Mouse (Mus musculus) left cerebral cortex, adult 8-10 months (tissue): ENCODE data around the gene Efcab11. TPM values are rescaled to one million over a fixed set of nuclear protein-coding genes. Genes with fewer than 3 reads are reported as not detected.

Source experiments
- DNase-seq, 2 experiments: peaks; one replicate each; pipeline ENCODE4 v3.0.0; 2022; ENCODE audit warnings: low spot score in 2 of 2
- total RNA-seq, 4 experiments: library from RNA; stranded (reverse); gene quantifications; 2 replicates each; pipeline ENCODE4 v1.2.4; 2022

Gene Efcab11
- total RNA-seq, 4 experiments from 2014 or later: 0.15 to 0.77 (median 0.62) TPM

DNA sequence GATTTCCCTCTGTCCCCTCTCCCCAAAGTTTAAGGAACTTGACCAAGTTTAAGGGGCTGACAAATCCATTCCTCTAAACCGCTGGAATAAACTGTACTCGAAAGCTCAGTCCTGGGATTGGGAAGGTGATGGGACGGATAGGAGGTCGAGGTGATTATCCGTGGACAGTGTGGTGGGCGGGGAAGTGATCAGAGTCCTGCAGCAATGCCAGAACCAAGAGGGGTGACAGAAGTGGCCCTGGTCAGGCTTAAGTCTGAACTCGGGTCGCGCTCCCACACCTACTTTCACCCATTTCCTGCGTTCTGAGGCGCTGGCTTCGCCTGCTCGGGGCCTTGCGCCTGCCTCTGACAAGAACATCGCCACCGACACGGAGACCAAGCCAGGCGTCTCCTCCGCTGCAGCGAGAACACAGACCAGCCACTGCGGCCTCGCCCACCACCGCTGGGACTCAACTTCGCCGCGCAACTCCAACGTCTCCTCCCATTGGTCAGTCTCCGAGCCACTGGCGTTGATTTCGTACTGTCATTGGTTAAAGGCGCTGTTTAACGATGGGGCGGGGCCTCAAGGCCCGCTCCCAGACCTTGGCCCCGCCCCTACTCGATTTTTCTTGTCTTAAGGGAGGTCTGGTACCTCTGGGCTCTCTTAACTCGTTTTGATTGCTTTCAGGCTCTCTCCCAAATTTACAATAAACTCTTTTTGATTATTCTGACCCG is 1.1 kb downstream of the Efcab11 start:
- peak; percentile 59 to 78 for DNase-seq

DNA sequence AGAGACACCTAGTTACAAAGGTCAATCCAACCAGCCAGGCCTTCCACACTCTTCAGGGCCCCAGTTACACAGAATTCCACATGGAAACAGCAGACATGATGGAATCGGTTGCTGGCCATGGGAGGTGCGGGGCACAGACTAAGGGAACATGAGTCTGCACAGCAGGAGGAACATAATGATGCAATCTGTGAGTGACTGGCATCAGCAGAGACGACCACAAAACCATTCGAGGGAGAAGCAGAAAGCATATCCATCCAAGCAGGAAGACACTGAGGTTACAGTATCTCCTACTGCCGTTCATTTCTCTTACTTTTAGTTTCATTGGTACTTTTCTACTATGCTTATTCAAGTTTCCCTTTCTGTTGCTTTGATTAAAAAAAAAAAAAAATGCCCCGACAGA is 9.6 kb downstream of the Efcab11 start:
- no peak for DNase-seq

DNA sequence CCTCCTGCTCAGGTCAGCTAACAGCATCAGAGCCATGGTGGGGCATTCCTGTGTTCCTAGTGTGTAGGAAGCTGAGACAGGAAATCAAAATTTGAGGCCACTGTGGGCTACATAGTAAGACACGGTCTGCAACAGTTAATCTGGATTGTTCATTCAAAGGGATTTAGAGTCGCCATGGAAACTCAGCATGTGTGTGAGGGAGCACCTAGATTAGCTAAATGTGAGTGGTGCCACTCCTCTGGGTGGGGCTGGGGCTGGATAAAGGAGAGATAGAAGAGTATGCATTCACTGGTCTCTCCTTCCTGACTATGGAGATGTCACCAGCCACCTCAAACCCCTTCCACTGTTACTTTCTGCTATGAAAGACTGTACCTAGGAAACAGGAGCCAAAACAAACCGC is 10.8 kb downstream of the Efcab11 start:
- no peak for DNase-seq

DNA sequence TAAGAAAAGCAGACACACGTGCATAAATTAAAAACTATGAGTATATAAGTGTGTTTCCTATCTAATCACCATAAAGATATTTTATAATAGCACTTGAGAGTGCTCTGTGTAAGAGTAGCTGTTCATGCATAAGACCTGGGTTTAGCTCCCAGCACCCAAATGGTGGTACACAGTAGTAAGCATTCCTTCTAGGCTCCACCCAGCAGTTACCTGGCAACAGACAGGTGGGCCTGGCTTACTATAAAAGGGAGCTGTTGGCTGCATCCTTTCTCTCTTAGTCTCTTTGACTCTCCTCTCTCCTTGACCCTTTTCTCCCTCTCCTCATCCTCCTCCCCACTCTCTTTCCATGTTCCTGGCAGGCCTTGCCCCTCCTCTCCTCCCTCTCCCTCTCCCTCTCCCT is 15.4 kb downstream of the Efcab11 start:
- no peak for DNase-seq

DNA sequence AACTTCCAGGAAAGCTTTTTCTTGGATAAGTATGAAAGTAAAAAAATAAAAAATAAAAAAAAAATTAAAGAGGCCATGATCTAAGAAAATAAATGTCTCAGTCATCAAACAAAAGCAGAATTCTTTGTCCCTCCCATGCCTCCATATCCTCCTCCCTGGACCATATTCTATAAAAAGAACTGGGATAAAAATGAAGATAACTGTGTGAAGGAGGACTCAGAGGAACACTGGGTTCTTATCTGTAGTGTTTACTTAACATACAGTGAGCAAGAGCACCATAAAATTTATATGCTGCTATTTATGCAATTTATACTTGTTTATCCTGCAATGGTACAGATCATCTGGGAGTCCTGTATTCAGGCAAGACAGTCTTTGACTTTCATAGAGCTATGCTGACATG is 19.6 kb downstream of the Efcab11 start:
- no peak for DNase-seq

DNA sequence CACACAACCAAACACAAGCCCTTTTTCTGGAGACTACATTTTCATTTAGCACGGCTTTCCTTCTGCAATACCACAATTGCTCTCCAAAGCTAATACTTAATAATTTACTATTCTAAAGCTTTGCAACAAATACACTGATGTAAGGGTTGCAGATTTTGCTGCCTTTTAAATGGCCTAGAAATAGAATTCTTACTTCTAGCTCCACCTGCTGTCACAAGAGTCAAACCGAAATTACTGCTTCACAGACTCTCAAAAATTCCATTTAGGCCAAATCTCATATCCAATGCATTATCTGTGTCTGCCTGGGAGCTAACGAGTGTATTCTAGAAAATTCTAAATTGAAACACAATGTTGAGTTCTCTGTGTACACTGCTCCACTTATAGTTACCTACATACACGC is 23.3 kb downstream of the Efcab11 start:
- no peak for DNase-seq

DNA sequence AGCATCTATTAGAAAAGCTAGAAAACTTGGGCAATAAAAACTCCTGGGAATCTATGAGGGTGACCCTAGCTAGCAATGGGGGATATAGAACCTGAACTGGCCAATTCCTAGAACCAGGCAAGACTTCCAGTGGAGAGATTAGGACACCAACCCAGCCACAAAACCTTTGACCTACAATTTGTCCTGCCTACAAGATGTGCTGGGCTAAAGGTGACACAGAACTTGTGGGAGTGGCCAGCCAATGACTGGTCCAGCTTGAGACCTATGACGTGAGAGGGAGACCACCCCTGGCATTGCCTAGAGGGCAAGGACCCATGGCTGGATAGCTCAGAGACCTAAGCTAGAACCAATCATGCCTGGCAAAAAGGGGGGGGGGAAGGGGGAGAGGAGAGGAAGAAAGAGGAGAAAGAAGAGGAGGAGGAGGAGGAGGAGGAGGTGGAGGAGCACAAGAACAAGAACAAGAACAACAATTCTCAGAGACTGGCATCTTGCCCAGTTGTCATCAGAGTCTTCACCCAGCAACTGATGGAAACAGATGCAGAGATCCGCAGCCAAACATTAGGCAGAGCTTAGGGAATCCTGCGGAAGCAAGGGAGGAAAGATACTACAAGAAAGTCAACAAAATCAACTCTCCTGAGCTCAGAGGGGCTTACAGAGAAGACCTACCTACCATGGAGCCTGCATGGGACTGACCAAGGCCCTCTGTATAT is 24.7 kb downstream of the Efcab11 start:
- DNase-seq: no peak

DNA sequence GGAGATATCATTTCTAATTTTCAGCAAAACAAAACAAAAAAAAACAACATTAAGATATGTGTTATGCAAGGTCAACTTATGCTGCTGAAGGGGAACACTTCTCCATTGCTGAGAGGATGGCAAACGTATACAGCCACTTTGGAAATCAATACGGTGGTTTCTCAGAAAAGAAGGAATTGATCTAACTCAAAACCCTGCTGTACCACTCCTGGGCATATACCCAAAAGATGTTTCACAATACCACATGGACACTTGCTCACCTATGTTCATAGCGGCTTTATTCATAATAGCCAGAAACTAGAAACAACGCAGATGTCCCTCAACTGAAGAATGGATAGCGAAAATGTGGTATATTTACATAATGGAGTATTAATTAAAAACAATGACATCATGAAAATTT is 25.6 kb downstream of the Efcab11 start:
- no peak for DNase-seq

DNA sequence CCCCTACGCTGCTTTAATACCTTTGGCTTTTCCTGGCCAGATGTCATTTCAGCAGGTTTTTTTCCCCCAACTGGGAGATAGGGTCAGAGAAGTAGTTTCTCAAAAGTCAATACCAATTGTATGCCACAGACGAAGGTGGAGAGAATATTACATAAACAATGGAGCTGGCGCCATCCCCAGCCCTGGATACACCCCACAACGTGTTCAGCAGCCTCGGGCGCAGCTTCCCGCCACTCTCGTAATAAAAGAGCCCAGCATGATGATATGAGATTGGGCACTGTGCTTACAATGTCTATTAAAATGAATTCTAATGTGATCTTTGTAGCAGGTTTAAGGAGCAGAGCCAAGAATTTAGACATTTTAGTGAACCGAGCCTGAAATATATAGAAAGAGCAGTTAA is 28.2 kb downstream of the Efcab11 start:
- DNase-seq: no peak

DNA sequence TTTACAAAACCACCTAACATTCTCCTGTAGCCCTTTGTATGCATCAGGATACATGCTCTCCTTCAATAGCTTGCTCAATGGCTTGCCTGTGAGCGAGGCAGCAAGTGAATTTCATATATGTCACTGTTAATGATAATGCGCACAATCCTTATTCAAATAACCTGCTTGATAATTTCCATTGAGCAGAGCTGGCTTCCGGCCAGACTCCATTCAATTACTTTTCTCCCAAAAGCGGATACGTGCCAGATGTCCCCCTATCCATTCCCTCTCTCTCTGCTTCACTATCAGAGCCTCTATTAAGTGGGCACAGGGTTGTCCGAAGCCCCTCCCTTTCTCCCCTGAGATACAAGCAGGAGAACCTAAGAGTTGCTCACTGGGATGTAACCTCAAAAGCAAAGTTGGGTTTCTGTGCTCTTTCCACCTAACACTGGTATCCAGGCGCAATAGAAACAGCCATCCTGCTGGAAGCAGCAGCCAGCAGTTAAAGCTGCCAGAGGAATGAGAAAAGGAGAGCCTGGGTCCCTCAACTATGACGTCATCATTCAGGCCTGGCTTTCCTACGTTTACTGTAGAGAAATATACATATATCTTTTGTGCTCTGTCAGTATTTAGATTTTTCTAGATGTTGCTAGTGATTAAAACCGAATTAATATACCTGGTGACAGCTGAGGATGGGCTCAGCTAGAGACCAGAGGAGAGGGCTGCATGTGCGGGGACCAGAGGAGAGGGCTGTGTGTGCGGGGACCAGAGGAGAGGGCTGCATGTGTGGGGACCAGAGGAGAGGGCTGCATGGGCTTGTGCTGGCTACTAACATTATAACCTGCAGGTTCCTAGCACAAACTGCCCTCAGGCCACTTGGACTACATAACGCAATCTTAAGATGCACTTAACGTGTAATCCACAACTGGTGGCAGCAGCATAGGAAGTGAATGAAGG is 30.6 kb downstream of the Efcab11 start:
- DNase-seq: no peak

DNA sequence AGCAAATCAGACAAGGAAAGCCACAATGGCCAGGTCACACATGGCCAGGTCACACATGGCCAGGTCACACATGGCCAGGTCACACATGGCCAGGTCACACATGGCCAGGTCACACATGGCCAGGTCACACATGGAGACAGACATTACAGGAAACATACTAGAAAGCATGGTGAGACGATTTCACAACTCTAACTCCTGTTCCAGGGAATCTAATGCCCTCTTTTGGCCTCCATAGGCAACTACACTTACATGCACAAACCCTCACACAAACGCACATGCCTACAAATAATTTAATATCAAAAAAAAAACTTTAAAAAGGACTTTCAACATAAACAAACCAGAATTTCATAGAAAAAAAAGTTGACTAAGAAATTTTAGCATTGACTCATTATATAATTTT is 34.2 kb downstream of the Efcab11 start:
- no peak for DNase-seq

DNA sequence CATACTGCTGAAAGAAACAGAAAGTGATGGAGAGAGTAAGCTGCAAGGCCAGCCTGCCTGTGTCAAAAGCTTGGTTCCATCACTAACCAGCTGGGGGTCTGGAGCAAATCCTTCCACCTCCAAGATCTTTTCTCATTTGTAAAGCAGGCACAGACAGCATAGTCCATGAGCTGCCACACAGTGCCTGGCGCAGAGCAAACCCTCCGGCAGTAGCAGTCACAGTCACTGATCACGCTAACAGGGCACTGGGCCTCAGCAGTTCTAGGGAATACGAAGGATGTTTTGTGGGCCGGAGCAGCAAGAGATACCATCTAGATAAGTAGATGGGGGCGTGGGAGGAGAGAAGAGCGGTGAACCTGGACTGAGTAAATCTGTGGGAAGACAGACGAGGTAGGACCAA is 39.3 kb downstream of the Efcab11 start:
- no peak for DNase-seq

DNA sequence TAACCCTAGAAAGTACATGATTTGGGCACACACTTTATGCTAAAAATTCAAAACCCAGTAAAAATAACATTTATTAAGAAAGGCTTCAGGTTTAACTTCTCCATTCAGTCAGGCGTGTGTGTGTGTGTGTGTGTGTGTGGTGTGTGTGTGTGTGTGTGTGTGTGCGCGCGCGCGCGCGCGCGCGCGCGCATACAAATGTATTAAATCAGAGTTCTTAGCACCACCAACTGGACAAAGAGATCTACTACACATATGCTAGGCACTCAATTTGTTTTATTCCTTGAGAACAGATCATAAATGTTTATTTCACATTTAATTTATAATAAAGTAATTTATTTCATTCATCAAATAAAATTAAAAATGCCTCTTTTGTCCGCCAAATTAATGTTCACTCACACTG is 45.5 kb downstream of the Efcab11 start:
- no peak for DNase-seq

DNA sequence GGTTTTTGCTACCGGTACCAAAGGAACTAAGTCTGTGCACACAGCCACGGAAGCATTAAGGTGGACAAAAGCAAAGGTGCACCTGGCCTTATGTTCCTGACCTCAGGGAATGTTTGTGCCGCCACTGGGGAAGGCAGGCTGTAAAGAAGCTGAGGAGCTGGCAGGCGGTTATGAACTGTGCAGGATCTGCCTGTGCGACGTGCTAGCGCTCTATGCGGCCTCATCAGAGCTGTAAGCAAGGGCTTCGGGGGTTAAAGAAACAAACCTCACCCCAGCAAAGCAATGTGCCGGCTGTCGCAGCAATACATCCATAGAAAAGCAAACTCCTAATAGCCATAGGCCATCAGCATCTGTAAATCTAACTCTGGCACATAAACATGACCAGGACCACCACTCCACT is 46.1 kb downstream of the Efcab11 start:
- no peak for DNase-seq

DNA sequence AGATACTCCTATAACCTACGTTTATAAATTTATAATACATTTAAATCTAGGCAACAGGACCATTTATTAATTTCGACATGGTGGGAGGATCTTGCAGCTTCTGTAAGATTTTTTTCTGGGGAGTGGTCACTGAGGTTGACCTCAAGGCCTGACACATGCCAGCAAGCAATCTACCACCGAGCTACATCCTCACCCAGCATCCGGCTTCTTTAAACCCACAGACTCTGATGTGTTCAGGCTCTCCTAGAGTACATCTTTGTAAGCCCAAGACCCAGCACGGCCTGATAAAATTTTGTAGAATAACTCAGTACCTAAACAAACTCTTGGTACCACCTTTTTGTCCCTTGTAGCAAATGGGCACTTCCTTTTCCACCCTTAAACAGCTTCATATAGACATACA is 46.7 kb downstream of the Efcab11 start:
- no peak for DNase-seq

DNA sequence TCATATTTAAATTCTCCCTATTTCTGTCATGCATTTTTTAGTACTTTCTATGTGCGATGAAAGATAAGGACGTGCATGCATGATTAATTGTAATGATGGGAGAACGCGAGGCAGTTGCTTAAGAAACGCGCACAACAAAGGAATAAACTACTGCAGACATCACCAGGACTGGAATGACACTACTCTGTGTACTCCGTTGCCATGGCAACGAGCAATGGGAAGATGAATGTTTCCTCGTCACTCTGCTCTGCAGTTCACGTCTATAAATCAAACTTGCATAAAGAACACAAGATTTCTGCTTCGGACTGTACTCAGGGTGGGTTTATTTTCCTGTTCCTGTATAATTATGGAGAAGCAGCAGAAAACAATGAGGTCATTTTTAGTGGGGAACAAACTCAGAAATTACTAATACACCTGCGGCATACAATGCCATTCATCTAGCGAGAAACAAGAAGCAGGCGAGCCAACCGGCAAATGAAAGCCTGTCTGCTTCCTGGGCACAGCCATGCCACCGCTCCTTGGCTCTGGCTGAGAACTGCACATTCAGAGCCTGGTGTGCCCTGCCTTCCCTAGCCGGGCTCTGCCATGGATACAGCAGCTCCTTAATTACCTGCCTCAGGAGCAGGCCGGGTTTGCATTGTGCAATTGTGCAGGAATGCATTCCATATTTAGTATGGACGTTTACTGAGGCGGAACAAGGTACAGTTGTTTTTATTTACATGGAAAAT is 47.7 kb downstream of the Efcab11 start:
- peak in 1 of 2 experiments; percentile 31 for DNase-seq

DNA sequence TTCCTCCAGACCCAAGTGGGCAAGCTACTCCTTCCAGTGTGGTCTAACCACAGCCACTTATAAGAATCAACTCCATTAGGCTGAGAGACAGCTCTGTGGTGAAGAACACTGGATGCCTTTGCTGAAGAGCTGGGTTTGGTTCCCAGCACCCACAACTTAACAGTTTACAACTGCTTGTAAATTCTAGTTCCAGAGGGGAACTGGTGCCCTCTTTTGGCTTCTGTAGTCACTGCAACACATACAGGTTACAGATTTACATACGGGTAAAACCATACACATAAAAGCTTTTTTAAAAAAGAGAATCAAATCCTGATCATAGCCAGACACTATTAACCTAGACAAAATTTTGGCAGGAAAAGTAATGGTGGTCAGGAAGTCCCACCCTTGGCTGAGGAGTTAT is 50.8 kb downstream of the Efcab11 start:
- no peak for DNase-seq

DNA sequence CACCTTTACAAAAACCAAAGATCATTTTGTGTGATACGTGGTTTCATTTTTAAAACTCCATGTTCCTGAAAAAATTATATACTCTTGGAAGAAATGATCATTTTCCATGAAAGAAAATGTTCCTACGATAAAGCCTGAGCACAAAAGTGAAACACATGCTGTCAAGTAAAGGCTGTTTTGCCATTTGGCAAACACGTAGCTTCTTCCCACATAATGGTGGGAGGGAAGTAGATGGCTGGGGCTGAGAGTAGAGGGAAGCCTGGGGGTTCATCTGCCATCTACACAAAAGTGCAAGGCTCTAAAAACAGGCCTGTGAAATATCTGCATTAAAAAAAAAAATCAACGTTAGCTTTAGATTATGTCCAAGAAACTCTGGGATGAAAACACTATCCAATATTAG is 61.6 kb downstream of the Efcab11 start:
- no peak for DNase-seq

DNA sequence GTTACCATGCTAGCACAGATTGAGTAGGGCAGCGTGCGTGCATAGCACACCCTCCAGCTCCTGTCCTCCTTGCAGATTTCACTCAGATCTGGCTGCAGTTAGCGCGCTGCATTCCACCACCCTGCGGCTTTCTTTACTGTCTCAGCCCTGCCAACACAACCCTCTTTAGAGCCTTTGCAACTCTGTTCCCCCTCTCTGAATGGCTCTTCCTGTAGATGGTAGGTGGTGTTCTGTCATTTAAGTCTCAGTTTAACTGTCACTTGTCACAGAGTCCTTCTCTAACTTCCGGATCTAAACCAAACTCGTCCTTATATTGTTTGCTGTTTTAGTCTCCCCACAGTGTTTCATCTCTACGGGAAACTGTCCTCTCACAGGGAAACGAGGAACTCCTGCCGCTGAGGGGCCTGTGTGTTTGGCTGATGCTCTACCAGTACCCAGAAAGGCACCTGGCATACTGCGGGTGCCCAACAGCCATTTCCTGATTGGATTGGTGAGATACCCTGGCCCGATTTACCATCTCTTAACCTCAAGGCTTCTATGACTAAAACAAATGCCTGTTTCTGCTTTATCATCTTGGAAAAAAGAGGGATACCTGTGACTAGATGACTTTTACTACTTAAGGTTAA is 62.8 kb downstream of the Efcab11 start:
- DNase-seq: no peak

DNA sequence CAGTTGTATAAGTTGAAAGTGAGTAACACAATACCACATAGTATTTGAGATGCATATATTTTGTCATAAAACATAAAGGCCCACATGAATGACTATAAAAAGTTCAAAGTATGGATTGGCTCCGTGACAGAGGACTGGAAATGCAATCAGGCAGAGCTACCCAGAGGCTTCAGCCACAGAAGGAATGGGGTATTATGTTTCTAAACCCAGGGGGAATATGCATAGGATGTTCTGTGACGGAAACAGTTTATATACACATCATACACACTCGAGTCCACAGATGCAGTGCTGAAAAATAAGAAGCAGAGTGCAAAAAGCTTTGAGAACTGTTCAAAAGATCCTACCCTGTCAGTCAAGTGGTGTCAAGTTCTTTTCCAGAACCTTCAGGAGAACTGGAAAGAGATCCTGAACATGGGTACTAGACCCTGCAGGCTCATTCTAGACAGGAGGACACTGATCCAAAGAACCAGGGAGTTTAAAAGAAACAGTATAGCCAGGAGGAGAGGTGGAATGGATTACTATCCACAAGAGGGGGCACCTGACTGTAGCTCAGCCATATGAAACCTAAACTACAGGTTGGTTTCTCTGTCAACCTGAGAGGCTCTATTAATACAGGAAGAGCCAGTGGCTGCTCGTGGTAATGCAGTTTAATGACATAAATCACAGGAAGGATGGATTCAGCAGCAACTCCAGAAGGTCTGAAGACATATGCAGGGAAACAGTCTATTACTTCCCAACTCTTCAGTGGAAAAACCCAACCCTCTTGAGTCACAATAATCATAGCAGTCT is 64.9 kb downstream of the Efcab11 start:
- DNase-seq: no peak
